Mouse (Mus musculus): Measurements from ENCODE around the gene Rab7b.

DNA sequence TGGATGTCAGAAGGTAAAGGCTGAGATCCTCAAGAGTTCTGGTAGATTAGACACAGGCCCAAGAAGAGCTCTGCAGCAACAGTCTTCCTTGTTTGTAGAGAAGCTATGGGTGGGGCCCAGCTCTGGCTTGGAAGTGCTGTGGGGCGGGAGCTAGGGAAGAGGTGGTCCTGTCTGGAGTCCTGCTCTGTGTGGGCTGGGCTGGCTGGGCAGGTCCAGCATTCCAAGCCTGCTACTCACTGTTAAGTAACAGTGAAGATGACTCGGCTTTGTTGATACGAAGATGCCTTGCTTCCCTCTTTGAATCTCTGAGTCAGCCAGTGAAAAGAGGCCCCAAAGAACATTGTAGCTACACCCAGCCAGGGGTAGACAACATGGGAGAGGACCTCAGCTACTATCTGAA lies 1.9 kb downstream of the Rab7b start:
- TF ChIP-seq POU5F1 (IDR thresholded peaks at IDR 0.05; ENCODE audit: borderline replicate concordance, low read length), result no peak
- no peak for TF ChIP-seq CTCF (conservative IDR thresholded peaks at IDR 0.05; ENCODE audit: low read length)
- TF ChIP-seq NANOG (IDR thresholded peaks at IDR 0.05; ENCODE audit: borderline replicate concordance, low read length), result no peak

Data from E14TG2a.4 (cell line).